Mouse (Mus musculus): ENCODE data around the gene Med12l.
"Not testable (repeated sequence)": the region's sequence is repeated elsewhere in the genome, so short reads cannot be mapped to it uniquely, and the experiment has no call there.

Gene Med12l

DNA sequence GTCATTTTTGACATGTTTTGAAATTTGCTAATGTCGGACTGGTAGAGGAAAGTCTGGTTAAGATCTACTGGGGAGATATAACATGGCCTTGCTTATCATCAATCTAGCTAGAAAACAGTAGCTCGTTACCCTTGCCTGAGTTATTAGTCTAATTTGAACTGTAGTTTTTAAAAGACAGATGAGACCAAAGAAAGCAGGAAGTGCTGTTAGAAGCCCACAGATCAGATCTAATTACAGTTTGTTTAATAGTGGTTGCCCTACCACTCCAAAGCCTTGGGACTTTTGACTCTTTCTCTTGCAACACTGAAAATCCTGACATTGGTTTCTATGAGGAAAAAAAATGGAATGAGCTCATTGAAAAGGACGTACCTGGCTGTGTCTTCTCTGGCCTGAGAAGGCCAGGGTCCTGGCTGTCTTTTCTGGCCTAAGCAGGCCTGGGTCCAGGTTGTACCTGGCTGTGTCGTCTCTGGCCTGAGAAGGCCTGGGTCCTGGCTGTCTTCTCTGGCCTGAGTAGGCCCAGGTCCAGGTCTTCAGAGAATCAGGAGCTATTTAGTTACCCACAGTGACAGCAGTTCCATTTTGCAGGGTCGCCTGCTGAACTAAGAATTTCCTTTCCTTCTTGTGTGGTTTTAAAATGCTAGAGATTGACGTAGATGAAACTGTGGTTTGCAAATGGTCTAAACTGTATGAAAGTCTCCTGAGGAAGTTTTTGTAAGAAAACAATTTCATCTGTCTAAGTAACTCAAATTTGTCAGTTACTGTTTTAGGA, 95.8 kb downstream of the Med12l start, which contains the start of gene Gpr171:
Gene Gpr171 (minus strand): TSS at position 604 of the 769 bp plus-strand sequence.
- ATAC-seq (ENCODE audit: low TSS enrichment): no peak

DNA sequence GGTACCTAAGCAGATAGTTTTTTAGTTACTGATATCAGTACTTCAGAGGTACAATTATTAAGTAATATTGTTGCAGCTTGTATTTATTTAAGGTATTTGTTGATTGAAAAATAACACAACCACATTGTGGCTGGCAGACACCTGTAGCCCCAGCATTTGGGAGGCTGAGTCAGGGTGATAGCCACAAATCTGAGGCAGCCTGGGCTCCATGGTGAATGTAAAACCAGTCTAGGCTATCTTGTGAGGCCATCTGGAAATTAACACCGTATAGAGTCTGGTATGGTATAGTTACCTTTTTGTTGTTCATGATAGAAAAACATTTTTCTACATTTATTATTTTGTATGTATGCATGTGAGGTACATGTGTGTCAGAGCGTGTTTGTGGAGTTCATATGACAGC, 96.5 kb downstream of the Med12l start:
- no peak for ATAC-seq (ENCODE audit: low TSS enrichment)

DNA sequence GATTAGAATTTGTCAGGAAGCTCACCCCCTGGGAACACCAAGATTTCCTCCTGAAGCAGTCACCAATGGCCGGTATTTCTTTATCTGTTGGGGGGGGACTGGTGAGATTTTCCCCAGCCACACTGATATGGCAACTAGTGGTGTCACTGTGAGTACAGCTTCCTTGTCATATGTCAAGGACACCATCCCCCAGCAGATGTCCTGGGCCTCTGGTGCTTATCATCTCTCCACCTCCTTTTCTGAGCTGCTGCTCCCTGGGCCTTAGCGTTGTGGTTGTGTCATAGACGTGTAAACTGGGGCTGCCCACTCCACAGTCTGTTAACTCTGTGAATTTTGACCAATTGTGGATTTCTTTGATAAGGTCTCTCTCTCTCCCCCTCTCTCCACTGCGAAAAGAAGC, 98.8 kb downstream of the Med12l start:
- ATAC-seq (ENCODE audit: low TSS enrichment): no peak

DNA sequence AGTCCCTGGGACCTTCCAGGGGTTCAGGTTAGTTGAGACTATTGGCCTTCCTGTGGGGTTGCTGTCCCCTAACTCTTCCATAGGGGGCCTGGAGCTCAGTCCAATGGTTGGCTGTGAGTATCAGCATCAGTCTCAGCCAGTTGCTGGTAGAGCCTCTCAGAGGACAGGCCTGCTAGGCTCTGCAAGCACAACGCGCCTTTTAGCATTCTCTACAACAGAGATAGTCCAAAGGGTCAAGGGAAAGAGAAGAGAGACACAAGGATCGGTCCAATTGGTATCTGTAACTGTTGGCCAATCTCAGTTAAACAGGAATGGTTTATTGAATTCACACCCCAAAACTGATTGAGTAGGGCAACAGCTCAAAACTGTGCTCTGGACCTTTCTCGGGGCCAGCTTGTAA, 101.8 kb downstream of the Med12l start:
- no peak for ATAC-seq (ENCODE audit: low TSS enrichment)

DNA sequence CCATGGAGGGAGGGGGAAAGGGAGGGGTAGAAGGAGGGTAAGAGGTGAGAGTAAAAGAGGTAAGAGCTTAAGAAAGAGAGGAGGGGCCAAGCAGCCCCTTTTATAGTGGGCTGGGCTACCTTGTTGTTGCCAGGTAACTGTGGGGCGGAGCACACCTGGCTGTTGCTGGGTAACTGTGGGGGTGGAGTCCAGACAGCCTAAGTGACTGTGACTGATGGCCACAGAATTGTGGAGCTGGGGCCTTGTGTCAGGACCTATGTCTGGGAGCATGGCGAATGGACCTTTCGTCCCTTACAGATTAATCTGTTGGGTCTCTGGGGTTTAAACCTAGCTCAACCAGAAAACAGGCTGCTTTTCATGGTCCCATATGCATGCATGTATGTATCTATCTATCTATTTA, 104.2 kb downstream of the Med12l start:
- ATAC-seq (ENCODE audit: low TSS enrichment): not testable (repeated sequence)

DNA sequence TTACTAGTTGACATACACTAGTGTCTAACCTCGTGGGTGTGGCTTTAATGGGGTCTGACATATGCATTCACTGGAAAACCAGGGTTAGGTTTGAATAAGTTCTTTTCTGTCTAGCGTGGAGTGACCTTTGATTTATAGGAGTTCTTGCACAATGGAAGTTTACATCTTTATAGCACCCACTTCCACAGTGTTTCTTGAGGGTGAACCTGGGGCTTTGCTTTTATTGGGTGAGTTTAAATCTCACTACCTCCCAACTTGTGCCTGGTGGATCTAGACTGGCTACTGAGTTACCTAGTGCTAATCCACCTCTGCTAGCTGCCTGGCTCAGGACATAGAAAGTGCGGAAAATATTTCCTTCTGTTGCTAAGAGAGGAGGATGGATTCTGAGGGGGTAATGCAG, 106.3 kb downstream of the Med12l start:
- no peak for ATAC-seq (ENCODE audit: low TSS enrichment)

DNA sequence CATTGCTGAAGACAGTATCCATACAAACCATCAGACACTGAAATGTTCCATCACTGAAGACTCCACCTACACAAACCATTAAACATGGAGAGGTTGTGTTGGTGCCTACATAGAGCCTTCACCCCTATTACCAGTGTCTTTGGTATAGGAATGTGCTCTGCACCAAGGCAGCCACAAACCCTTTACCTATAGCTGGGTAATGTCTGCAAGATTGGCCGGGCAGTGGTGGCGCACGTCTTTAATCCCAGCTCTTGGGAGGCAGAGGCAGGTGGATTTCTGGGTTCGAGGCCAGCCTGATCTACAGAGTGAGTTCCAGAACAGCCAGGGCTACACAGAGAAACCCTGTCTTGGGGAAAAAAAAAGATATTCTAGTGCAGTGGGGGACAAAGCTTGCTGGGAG, 107.7 kb downstream of the Med12l start:
- ATAC-seq (ENCODE audit: low TSS enrichment): not testable (repeated sequence)

DNA sequence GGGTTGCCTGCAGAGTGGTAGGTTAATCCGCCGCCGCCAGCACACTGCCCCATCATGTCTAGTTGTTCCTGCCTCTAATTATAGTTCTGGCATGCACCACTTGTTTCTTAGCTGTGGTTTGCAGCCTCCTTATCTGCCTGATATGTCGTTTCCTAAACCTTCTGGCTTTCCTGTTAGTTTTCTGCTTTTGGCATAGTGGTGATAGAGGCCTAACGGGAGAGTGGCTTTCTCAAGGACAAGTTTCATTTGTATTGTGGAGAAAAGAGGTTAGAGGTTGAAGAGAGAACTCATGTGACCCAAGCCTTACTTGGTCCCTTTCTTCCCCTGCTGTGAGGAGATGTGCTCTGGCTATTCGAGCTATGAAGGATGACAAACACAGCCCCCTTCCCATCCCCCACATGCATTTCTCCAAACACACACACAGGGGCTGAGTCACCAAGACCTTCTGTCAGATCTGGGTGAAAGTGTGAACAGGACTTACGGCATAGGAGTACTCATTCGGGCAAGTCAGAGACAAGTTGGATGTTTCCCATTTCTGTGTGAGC, 108.4 kb downstream of the Med12l start:
- ATAC-seq (ENCODE audit: low TSS enrichment): peak; percentile 78

DNA sequence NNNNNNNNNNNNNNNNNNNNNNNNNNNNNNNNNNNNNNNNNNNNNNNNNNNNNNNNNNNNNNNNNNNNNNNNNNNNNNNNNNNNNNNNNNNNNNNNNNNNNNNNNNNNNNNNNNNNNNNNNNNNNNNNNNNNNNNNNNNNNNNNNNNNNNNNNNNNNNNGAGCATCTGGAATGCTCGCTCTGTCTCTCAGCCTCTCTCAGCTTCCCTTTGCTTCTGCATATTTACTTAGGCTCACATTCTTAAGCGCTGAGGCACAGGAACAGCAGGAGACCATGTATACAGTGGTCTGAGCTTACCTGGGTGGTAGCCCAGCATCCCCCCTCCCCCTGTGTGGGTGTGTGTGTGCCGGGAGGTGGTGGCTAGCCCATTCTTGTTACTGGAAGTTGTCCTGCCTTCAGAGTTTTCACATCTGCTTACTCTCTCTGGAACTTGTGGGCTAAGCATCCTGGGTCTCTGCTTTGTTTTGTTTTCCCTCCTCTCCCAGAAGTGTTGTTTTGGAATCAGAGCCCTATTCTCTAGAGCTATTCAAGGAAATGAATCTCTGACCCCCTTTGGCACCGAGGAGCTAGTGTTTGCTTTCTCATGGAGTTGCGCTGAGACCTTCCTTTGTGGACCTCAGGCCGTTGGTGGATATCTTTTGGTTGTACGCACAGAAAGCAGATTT, 115.6 kb downstream of the Med12l start:
- peak; percentile 50 for ATAC-seq (ENCODE audit: low TSS enrichment)

DNA sequence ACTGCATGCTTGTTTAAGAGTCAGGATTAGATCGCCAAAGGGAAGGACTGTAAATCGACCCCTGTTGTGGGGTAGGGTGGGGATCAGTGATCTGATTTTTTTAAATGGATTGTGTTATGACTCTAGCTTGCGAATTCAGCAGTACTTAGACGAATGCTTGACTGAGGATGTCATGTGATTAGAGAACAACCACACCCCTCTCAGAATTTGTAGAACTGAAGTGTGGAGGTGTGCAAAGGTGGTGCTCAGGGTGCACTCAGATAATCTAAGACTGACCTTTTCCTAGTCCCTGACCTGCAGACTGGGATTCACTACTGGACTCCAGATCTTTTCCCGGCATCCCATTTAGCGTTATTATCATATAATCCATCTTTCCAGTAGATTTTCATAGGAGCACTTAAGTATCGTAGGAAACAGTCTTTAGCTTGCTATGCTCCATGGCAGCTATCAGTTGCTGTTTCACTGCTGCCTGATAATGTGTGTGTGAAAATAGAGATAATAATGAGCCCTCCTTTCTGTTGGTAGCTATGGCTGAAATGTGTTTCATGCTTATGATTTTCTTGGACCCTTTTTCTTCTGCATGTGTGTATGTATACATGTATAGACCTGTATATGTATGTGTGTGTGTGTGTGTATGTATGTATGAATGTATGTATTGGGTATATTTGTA, 116.3 kb downstream of the Med12l start:
- no peak for ATAC-seq (ENCODE audit: low TSS enrichment)

DNA sequence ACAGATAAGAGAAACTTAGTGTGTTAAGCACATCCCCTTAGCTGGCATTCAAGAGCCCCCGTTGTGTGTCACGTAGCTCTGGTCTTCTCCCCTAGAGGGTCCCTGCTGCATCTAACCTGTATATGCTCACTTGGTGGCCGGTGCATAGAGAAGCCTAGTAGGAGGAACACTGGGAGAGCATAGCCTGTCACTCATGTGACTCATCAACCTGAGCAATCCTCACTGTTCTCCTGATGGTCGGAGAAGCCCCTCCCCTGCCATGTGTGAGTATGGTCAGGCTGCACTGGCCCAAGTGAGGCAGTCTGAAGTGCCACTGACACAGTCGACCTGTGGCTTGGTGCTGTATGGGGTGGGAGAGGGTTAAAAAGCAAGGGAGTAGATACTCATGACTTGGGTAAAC, 119.4 kb downstream of the Med12l start:
- no peak for ATAC-seq (ENCODE audit: low TSS enrichment)

DNA sequence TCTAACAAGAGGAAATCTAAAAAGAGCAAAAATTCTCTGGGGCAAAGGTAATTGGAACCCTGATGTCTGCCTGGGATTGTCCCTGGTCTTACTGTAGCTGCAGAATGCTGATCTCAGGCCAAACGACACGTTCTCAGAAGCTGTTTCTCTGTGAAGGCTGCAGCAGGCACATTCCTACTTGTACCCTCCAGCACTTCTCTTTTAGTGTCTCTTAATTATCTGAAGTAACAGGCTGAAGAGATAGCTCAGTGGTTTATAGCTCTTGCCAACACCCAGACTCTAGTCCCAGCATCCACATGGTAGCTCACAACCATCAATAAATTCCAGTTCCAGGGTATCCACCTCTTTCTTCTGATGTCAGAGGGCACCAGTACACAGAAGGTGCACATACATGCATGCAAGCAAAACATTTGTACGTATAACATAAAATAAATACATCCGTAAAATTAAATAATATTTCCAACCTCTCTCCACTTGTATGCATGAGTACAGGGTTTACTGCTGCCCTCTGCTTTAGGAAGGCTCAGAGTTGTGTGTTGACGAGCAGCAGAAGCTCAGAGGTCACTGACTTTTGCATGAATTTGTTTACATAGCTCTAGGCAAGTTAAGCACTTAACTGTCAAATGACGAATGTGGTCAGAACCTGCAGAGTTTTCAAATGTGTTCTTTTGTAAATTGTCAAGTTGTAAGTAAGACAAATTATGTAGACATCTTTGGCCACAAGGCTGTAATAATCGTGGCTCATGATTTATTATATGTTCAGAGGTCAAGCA, 120.3 kb downstream of the Med12l start:
- no peak for ATAC-seq (ENCODE audit: low TSS enrichment)

DNA sequence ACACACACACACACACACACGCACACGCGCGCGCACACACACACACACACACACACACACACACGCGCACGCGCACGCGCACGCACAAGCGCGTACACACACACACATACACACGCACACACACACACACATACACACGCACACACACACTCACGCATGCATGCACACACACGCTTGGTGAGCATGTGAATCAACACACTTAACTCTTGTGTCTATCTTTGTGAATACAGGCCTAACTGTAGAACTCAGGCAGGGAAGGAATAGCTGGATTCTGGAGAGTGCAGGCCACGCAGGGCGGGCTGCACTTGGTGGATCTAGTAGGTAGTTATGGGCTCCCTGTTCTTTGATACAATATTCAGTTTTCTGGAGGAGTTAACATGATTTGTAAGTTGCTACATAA, 123.1 kb downstream of the Med12l start:
- no peak for ATAC-seq (ENCODE audit: low TSS enrichment)

DNA sequence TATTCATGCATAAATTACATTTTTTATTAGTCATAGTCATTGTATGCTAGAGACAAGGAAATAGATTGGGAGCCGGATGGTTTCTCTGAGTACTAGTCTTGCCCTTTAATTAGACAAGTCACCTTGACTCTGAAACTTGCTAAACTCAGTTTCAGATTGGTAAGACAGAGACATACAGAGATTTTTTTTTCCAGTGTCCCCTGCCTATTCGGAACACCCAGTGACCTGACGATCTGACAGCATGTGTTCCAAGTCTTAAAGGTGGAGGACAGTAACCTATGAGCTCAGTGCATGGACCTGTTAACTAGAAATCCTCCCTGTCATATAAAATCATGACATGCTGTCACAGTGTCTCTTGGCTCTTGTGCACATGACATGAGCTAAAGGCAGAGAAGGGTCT, 123.9 kb downstream of the Med12l start:
- no peak for ATAC-seq (ENCODE audit: low TSS enrichment)

DNA sequence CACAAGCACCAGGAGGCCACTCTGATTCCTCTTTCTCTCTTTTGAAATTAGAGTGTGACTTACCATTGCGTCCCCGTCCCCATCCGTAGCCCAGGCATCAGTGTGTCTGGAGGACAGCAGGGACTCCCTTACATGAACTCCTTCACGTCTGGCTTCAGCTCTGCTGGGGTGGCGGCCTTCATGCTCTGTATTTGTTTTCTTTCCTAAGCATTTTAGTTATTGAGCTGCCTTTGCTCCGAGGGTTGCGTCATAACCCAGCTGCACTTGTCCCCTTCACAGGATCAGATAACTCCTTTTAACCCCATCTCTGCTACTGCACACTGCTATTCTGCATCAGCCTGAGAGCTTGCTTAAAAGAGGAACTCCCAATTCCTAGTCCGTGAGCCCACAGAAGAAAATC, 124.8 kb downstream of the Med12l start:
- no peak for ATAC-seq (ENCODE audit: low TSS enrichment)

DNA sequence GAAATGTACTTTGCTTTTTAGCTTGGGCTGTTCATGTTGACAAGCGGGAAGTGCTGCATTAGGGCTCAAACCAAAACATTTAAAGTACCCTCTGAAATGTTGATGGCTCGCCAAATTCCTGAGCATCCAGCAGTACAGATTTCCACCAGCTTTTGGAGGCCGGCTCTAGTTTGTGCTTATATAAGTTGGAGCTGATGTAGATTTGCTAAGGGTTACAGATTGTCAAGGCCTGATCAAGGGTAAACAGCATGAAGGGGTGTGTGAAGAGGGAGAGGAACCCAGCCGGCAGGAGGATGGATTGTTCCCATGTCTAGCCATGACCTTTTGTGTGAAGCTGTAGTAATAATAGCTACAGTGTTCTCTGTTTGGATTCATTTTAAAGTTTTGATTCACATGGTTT, 125.5 kb downstream of the Med12l start:
- peak; percentile 43; the same call in 1 of the 2 replicates for ATAC-seq (ENCODE audit: low TSS enrichment)

DNA sequence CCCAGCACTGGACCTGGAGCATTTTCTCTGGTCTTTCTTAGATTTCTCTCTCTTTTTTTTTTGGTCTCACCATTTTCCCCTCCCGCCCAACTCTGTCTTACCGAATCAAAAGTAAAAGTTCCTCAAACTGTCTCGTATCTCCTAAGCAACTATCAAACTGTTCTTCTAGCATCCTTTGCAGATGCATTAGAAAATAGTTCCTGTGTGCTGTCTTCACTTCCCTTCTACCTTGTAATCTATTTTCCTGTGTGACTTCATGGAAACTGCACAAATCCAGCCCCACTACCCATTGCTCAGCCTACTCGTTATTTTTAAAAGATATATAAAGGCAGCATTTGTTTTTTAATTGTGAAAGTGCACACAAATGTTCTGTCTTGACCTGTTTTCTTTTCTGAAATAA, 126.3 kb downstream of the Med12l start:
- no peak for ATAC-seq (ENCODE audit: low TSS enrichment)

DNA sequence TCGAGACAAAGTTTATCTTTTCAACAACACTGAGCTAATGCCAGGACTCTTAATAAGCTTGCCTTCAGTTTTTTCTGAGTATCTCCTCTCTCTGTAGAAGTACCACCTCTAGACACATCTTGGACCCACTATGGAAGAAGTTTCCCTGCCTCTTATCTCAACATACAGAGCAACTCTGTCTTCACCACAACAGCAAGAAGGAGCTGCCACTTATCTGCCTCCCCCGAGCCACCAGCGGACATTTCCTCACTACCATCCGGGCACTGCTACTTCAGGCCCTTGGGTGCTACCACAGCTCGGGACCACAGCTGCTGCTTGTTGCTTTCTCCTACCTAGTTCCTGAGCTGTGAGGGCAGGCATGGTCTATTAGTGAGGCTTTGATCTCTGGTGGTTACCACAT, 127.6 kb downstream of the Med12l start:
- ATAC-seq (ENCODE audit: low TSS enrichment): no peak

DNA sequence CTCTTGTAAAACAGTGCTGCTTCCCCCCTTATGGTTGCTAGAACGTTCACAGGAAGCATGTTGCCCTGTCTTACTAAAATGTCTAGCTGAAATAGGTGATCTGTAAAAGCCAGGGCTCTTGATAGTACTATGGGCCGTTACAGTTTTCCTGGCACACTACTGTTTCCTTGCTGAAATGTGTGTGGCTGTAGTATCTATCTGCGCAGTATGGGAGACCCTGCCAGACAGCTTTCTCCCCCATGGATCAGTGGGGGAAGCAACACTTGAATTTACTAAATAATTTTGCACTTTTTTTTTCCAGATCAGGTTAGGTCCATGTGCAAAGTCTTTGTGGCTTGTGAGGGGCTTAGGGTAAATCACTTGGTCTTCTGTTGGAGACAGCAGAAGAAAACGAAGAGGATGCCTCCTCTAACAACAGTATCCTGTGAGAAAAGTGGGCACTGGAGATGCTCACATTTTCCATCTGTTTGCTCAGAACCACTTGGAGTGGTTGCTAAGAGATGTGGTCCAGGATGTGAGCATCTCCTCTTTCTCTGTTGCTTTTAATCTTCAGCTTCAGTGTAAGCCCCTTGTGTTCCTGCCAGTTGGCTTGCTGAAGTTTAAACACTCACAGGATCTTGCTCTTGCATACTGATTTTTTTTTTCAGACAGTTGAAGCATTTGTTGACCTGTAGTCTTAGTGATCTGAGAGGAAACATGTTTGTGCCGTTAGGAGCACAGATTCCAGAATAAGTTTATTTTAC, 130.5 kb downstream of the Med12l start:
- ATAC-seq (ENCODE audit: low TSS enrichment): peak; percentile 64

DNA sequence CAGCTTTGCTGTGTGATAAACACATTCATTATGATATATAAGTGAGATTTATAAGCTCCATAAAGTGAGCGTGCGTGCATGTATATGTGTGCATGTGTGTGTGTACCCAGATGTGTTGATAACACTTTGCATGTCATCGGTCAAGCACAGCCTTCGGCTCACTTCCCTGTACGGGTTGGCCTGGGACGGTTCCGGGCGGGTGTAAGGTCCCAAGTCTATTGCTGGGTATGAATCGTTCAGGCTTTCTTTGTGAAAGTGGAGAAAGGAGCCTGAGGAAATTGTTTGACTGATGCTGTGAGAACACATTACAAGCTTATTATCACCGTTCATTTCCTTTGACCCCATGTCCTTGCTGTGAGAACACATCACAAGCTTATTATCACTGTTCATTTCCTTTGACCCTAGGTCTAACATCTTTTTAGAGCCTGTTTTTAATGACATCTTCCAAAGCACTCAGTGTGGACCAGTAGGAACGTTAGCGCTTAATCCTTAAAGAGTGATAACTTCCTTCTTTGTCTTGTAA, 133.4 kb downstream of the Med12l start:
- no peak for ATAC-seq (ENCODE audit: low TSS enrichment)

DNA sequence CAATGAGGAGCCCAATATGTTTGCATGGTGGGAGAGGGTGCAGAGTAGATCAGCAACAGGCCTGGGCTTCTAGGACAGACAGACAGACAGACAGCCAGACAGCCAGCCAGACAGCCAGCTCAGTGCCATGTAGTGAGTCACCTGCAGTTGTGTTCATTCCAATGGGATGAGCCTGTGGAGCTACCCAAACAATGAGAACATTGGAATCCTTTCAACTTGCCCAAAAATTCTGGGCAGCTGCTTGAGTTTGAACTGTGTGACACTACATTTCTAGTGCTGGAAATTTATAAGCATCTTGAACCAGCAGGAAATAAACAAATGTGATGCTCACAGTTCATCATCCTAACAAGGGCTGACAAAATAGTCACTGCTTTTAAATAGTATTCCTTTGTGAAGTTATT, 134.0 kb downstream of the Med12l start:
- no peak for ATAC-seq (ENCODE audit: low TSS enrichment)
